Mouse (Mus musculus) heart, adult 8-10 months (tissue): ENCODE results near the gene B4galnt2. TPM values are rescaled to one million over a fixed set of nuclear protein-coding genes. Genes with fewer than 3 reads are reported as not detected.
"Not testable (repeated sequence)": the region's sequence is repeated elsewhere in the genome, so short reads cannot be mapped to it uniquely, and the experiment has no call there.

Experiments used
- DNase-seq: peaks from one replicate; pipeline ENCODE4 v3.0.0; 2022; ENCODE audit warnings: low spot score
- total RNA-seq, 4 experiments: library from RNA; stranded (reverse); gene quantifications; 2 replicates each; pipeline ENCODE4 v1.2.4; 2022

The B4galnt2 gene
- total RNA-seq, 4 experiments from 2014 or later: not detected

GRCm38 (mm10) chr11:95896446-95897179 lies 18.1 kb downstream of the B4galnt2 start:
- DNase-seq: no peak

- no peak for DNase-seq
Measured at GRCm38 (mm10) chr11:95890462-95891051, 24.1 kb downstream of the B4galnt2 start.

- DNase-seq: not testable (repeated sequence)
Measured at GRCm38 (mm10) chr11:95879861-95880260, 34.8 kb downstream of the B4galnt2 start.

- no peak for DNase-seq
Measured at GRCm38 (mm10) chr11:95876296-95876695, 38.4 kb downstream of the B4galnt2 start.

- no peak for DNase-seq
Measured at GRCm38 (mm10) chr11:95875804-95876203, 38.9 kb downstream of the B4galnt2 start.

- no peak for DNase-seq
Measured at GRCm38 (mm10) chr11:95869918-95870470, 44.7 kb downstream of the B4galnt2 start.

- DNase-seq: no peak
Measured at GRCm38 (mm10) chr11:95869442-95869841, 45.2 kb downstream of the B4galnt2 start.

GRCm38 (mm10) chr11:95861397-95861796 lies 53.3 kb downstream of the B4galnt2 start:
- DNase-seq: no peak

- no peak for DNase-seq
Measured at GRCm38 (mm10) chr11:95860071-95860490, 54.6 kb downstream of the B4galnt2 start.

GRCm38 (mm10) chr11:95859468-95859855 lies 55.2 kb downstream of the B4galnt2 start:
- DNase-seq: peak; percentile 63

GRCm38 (mm10) chr11:95858528-95859467 lies 55.9 kb downstream of the B4galnt2 start:
- peak; percentile 96 for DNase-seq

GRCm38 (mm10) chr11:95857716-95858527 lies 56.8 kb downstream of the B4galnt2 start:
- no peak for DNase-seq

GRCm38 (mm10) chr11:95857306-95857705 lies 57.4 kb downstream of the B4galnt2 start:
- DNase-seq: no peak

- no peak for DNase-seq
Measured at GRCm38 (mm10) chr11:95853684-95854083, 61.0 kb downstream of the B4galnt2 start.

GRCm38 (mm10) chr11:95850898-95851297 lies 63.8 kb downstream of the B4galnt2 start:
- DNase-seq: no peak

- DNase-seq: no peak
Measured at GRCm38 (mm10) chr11:95844935-95845334, 69.8 kb downstream of the B4galnt2 start.

GRCm38 (mm10) chr11:95843421-95843950 lies 71.2 kb downstream of the B4galnt2 start:
- DNase-seq: no peak

GRCm38 (mm10) chr11:95842953-95843352 lies 71.7 kb downstream of the B4galnt2 start:
- no peak for DNase-seq

- peak; percentile 76 for DNase-seq
Measured at GRCm38 (mm10) chr11:95842074-95842681, 72.5 kb downstream of the B4galnt2 start, which contains the start of gene Abi3. Gene Abi3 (minus strand): TSS chr11:95842476.

- no peak for DNase-seq
Measured at GRCm38 (mm10) chr11:95841498-95841830, 73.2 kb downstream of the B4galnt2 start.
